Mouse (Mus musculus): ENCODE measurements at regions not wholly inside any gene's neighbourhood (a gene's known extent, or its start where the extent isn't known, plus 50 kb on each side); places are given as distances from the start of the nearest gene placed in this dataset.

GRCm38 (mm10) chr19:14191820-14192219 is 278.5 kb downstream of the Olfr1505 start:
- H3K9me3 ChIP-seq (ENCODE audit: control insufficient read depth, low read length), result no peaks in the 10 kb centered on the region
- no peaks in the 10 kb centered on the region for H3K36me3 ChIP-seq (ENCODE audit: control insufficient read depth, insufficient read depth, low read length)
- WGBS, result 90% methylated on average over 3 of the region's 3 CpGs
- H3K4me3 ChIP-seq (ENCODE audit: control insufficient read depth in 1 of 2, insufficient read depth in 1 of 2, low read depth in 1 of 2, low read length in 2 of 2), result no peak overlapping the region
- peaks cover 7% of the 10 kb centered on the region; the same call in 1 of the 2 replicates for H3K27me3 ChIP-seq (ENCODE audit: control insufficient read depth, insufficient read depth, low read length)
- no peak overlapping the region for H3K4me2 ChIP-seq (ENCODE audit: low read length)
- H3K27ac ChIP-seq (replicated peaks in 1 of 2; ENCODE audit: control insufficient read depth in 1 of 2, insufficient read depth in 1 of 2, low read depth in 2 of 2, low read length in 2 of 2), result no peak overlapping the region
- ATAC-seq (ENCODE audit: insufficient number of reproducible peaks, insufficient read depth, low FRiP score, low read depth), result no peak
- no peak overlapping the region for H3K9ac ChIP-seq (ENCODE audit: low read length)
- H3K4me1 ChIP-seq (ENCODE audit: control insufficient read depth in 2 of 2, insufficient read depth in 2 of 2, low read length in 2 of 2), result no peaks in the 10 kb centered on the region; a peak in 1 of 4 replicates

- Histone ChIP-seq H3K36me3 (ENCODE audit: control insufficient read depth, insufficient read depth, low read length) (no peaks in the 10 kb centered on the region), H3K4me2 (ENCODE audit: low read length) (no peak overlapping the region), H3K9me3 (ENCODE audit: control insufficient read depth, low read length) (no peaks in the 10 kb centered on the region), H3K4me1 (ENCODE audit: control insufficient read depth in 2 of 2, insufficient read depth in 2 of 2, low read length in 2 of 2) (no peaks in the 10 kb centered on the region; a peak in 1 of 4 replicates), H3K9ac (ENCODE audit: low read length) (no peak overlapping the region), H3K27me3 (ENCODE audit: control insufficient read depth, insufficient read depth, low read length) (0 out of 2 replicates have a peak, but pooled peaks cover 3% of the 10 kb centered on the region), H3K27ac (replicated peaks in 1 of 2; ENCODE audit: control insufficient read depth in 1 of 2, insufficient read depth in 1 of 2, low read depth in 2 of 2, low read length in 2 of 2) (no peak overlapping the region), H3K4me3 (ENCODE audit: control insufficient read depth in 1 of 2, insufficient read depth in 1 of 2, low read depth in 1 of 2, low read length in 2 of 2) (no peak overlapping the region)
- no peak for ATAC-seq (ENCODE audit: insufficient number of reproducible peaks, insufficient read depth, low FRiP score, low read depth)
- WGBS, result 84% methylated on average over 3 of the region's 3 CpGs
Observed at GRCm38 (mm10) chr19:14197864-14198263, 284.5 kb downstream of the Olfr1505 start.

GRCm38 (mm10) chr19:14220507-14220909 is 307.2 kb downstream of the Olfr1505 start:
- Histone ChIP-seq H3K27me3 (ENCODE audit: control insufficient read depth, insufficient read depth, low read length) (no peaks in the 10 kb centered on the region), H3K9me3 (ENCODE audit: control insufficient read depth, low read length) (no peaks in the 10 kb centered on the region), H3K36me3 (ENCODE audit: control insufficient read depth, insufficient read depth, low read length) (no peaks in the 10 kb centered on the region), H3K27ac (replicated peaks in 1 of 2; ENCODE audit: control insufficient read depth in 1 of 2, insufficient read depth in 1 of 2, low read depth in 2 of 2, low read length in 2 of 2) (no peak overlapping the region), H3K4me1 (ENCODE audit: control insufficient read depth in 2 of 2, insufficient read depth in 2 of 2, low read length in 2 of 2) (peaks cover 0 to 5% of the 10 kb centered on the region in 2 experiments; a peak in 2 of 4 replicates), H3K4me2 (ENCODE audit: low read length) (no peak overlapping the region), H3K9ac (ENCODE audit: low read length) (no peak overlapping the region), H3K4me3 (ENCODE audit: control insufficient read depth in 1 of 2, insufficient read depth in 1 of 2, low read depth in 1 of 2, low read length in 2 of 2) (no peak overlapping the region)
- ATAC-seq (ENCODE audit: insufficient number of reproducible peaks, insufficient read depth, low FRiP score, low read depth), result no peak
- 73% methylated on average over 4 of the region's 4 CpGs for WGBS

- H3K4me3 ChIP-seq (ENCODE audit: control insufficient read depth in 1 of 2, insufficient read depth in 1 of 2, low read depth in 1 of 2, low read length in 2 of 2), result no peak overlapping the region
- peak; percentile 66; the same call in 1 of the 2 replicates for ATAC-seq (ENCODE audit: insufficient number of reproducible peaks, insufficient read depth, low FRiP score, low read depth)
- 30% methylated on average over 6 of the region's 6 CpGs for WGBS
- H3K4me2 ChIP-seq (ENCODE audit: low read length), result peak overlapping the region; percentile 35
- no peak overlapping the region for H3K9ac ChIP-seq (ENCODE audit: low read length)
- no peak overlapping the region for H3K27ac ChIP-seq (replicated peaks in 1 of 2; ENCODE audit: control insufficient read depth in 1 of 2, insufficient read depth in 1 of 2, low read depth in 2 of 2, low read length in 2 of 2)
- H3K9me3 ChIP-seq (ENCODE audit: control insufficient read depth, low read length), result no peaks in the 10 kb centered on the region
- no peaks in the 10 kb centered on the region for H3K36me3 ChIP-seq (ENCODE audit: control insufficient read depth, insufficient read depth, low read length)
- no peaks in the 10 kb centered on the region for H3K27me3 ChIP-seq (ENCODE audit: control insufficient read depth, insufficient read depth, low read length)
- H3K4me1 ChIP-seq (ENCODE audit: control insufficient read depth in 2 of 2, insufficient read depth in 2 of 2, low read length in 2 of 2), result peaks cover 3 to 9% of the 10 kb centered on the region in 2 experiments; a peak in 3 of 4 replicates
Observed at GRCm38 (mm10) chr19:14225061-14225696, 311.8 kb downstream of the Olfr1505 start.

GRCm38 (mm10) chr19:14225787-14226186 is 312.5 kb downstream of the Olfr1505 start:
- Histone ChIP-seq H3K4me1 (ENCODE audit: control insufficient read depth in 2 of 2, insufficient read depth in 2 of 2, low read length in 2 of 2) (peaks cover 3 to 9% of the 10 kb centered on the region in 2 experiments; a peak in 3 of 4 replicates), H3K27me3 (ENCODE audit: control insufficient read depth, insufficient read depth, low read length) (no peaks in the 10 kb centered on the region), H3K4me3 (ENCODE audit: control insufficient read depth in 1 of 2, insufficient read depth in 1 of 2, low read depth in 1 of 2, low read length in 2 of 2) (no peak overlapping the region), H3K9ac (ENCODE audit: low read length) (no peak overlapping the region), H3K27ac (replicated peaks in 1 of 2; ENCODE audit: control insufficient read depth in 1 of 2, insufficient read depth in 1 of 2, low read depth in 2 of 2, low read length in 2 of 2) (no peak overlapping the region), H3K36me3 (ENCODE audit: control insufficient read depth, insufficient read depth, low read length) (no peaks in the 10 kb centered on the region), H3K4me2 (ENCODE audit: low read length) (no peak overlapping the region), H3K9me3 (ENCODE audit: control insufficient read depth, low read length) (no peaks in the 10 kb centered on the region)
- ATAC-seq (ENCODE audit: insufficient number of reproducible peaks, insufficient read depth, low FRiP score, low read depth), result 0 out of 2 replicates have a peak, but pooled peaks have one; percentile 31
- WGBS, result 31% methylated on average over 4 of the region's 4 CpGs

- Histone ChIP-seq H3K4me1 (ENCODE audit: control insufficient read depth in 2 of 2, insufficient read depth in 2 of 2, low read length in 2 of 2) (peaks cover 3 to 9% of the 10 kb centered on the region in 2 experiments; a peak in 3 of 4 replicates), H3K9me3 (ENCODE audit: control insufficient read depth, low read length) (no peaks in the 10 kb centered on the region), H3K27me3 (ENCODE audit: control insufficient read depth, insufficient read depth, low read length) (no peaks in the 10 kb centered on the region), H3K9ac (ENCODE audit: low read length) (no peak overlapping the region), H3K4me2 (ENCODE audit: low read length) (no peak overlapping the region), H3K27ac (replicated peaks in 1 of 2; ENCODE audit: control insufficient read depth in 1 of 2, insufficient read depth in 1 of 2, low read depth in 2 of 2, low read length in 2 of 2) (no peak overlapping the region), H3K4me3 (ENCODE audit: control insufficient read depth in 1 of 2, insufficient read depth in 1 of 2, low read depth in 1 of 2, low read length in 2 of 2) (no peak overlapping the region), H3K36me3 (ENCODE audit: control insufficient read depth, insufficient read depth, low read length) (no peaks in the 10 kb centered on the region)
- ATAC-seq (ENCODE audit: insufficient number of reproducible peaks, insufficient read depth, low FRiP score, low read depth), result no peak
Observed at GRCm38 (mm10) chr19:14226521-14226920, 313.2 kb downstream of the Olfr1505 start.

- Histone ChIP-seq H3K9me3 (ENCODE audit: control insufficient read depth, low read length) (no peaks in the 10 kb centered on the region), H3K4me3 (ENCODE audit: control insufficient read depth in 1 of 2, insufficient read depth in 1 of 2, low read depth in 1 of 2, low read length in 2 of 2) (no peak overlapping the region), H3K9ac (ENCODE audit: low read length) (no peak overlapping the region), H3K36me3 (ENCODE audit: control insufficient read depth, insufficient read depth, low read length) (no peaks in the 10 kb centered on the region), H3K4me2 (ENCODE audit: low read length) (no peak overlapping the region), H3K27me3 (ENCODE audit: control insufficient read depth, insufficient read depth, low read length) (peaks cover 5% of the 10 kb centered on the region; the same call in 1 of the 2 replicates), H3K27ac (replicated peaks in 1 of 2; ENCODE audit: control insufficient read depth in 1 of 2, insufficient read depth in 1 of 2, low read depth in 2 of 2, low read length in 2 of 2) (no peak overlapping the region), H3K4me1 (ENCODE audit: control insufficient read depth in 2 of 2, insufficient read depth in 2 of 2, low read length in 2 of 2) (peaks cover 5 to 13% of the 10 kb centered on the region in 2 experiments)
- WGBS, result 66% methylated on average over 5 of the region's 5 CpGs
- ATAC-seq (ENCODE audit: insufficient number of reproducible peaks, insufficient read depth, low FRiP score, low read depth), result no peak
Observed at GRCm38 (mm10) chr19:14243565-14243964, 330.2 kb downstream of the Olfr1505 start.
